Mouse (Mus musculus) Muller cell, postnatal 12 days (primary cell): ENCODE measurements around the gene Tm6sf2.

Source experiments
- DNase-seq: peaks from one replicate; pipeline ENCODE4 v3.0.0-alpha.2; 2015; ENCODE audit errors: inconsistent ontology term

Gene Tm6sf2

DNA sequence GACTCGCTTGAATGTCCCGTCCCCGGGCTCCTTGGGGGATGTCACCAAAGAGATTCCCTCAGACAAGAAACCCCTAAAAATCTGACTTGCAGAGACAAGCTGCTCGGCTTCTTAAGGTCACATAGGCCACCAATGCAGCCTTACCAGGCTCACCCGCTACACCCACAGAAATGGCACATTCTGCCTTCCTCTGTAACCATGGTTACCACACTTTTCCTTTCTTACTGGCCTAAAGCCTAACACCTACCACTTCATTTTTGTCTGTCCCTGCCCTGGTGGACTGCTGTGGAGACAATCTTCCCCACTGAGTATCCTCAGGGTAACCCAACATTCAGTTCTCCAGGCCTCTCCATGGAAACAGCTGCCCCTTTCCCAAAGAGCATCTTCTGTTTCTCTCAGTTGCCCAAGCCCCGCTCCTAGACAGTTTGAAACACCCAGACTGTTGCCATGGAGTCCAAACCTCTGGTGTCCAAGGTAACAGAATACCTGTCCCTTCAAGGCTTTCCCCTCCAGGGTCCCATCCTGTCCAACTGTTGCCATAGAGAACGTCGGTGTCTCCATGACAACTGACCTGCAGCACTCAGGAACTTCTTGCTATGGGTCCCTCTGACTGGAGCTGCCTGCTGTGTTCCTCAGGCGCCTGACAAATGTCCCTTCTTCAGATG lies 16.7 kb downstream of the Tm6sf2 start:
- no peak for DNase-seq

GRCm38 (mm10) chr8:70092786-70093185 lies 20.1 kb downstream of the Tm6sf2 start:
- DNase-seq = no peak

- DNase-seq = no peak
These were observed 26.6 kb downstream of the Tm6sf2 start for GRCm38 (mm10) chr8:70099276-70099675.

DNA sequence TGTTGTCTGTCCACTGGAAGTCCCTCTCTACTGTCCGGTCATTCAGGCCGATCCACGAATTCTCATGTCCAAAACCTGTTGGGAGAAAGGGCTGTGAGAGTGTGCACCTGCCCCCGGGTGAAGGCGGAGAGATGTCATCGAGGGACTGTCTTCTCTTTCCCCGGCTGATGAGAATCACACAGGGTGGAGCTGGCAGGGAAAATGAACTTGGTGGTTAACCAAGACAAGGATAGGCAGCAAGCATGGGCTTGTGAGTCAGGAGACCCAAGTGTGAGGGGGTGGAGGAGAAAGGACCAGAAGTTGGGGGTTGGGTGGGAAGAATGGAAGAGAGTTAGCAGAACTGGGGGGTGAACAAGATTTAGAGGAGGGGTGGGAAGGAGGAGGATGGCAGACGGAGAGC lies 27.5 kb downstream of the Tm6sf2 start:
- DNase-seq = no peak

DNA sequence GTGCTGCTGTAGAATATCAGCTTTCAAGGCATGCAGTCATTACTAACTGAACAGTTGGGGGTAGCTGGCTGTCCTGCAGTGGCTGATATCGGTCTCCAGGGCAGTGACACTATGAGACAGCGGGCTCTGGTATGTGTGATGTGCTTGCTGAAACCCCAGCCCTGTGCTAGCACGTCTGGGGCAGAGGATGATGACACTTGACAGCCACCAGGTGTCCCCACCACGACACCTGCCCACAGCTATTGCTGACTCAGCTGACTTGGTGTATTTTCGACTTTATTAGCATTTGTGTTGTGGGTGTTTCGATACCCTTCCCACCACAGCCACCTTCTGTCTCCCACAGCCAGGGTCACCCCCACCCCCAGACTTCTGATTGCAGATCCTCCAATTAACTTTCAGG lies 31.8 kb downstream of the Tm6sf2 start:
- DNase-seq = peak; percentile 63

DNA sequence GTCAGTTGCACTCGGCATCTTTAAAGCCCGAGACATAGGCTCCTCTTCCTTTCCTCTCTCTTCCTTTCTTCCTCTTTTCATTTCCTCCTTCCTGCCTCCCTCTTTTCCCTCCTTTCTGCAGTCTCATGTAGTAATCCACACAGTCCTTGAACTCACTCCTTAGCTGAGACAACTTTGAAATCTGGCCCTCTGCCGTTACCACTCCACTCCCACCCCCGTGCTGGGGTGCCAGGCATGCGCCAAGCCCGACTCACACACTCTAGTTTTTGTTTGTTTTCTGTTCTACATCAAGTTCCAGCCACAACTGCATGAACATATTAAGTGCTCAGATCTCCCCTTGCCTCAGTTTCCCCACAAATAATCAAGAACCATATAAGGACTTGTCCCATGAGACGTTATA lies 32.2 kb downstream of the Tm6sf2 start:
- DNase-seq = no peak

GRCm38 (mm10) chr8:70110451-70110850 lies 37.7 kb downstream of the Tm6sf2 start:
- no peak for DNase-seq

- DNase-seq = no peak
These were observed 38.6 kb downstream of the Tm6sf2 start for GRCm38 (mm10) chr8:70111192-70111795.

DNA sequence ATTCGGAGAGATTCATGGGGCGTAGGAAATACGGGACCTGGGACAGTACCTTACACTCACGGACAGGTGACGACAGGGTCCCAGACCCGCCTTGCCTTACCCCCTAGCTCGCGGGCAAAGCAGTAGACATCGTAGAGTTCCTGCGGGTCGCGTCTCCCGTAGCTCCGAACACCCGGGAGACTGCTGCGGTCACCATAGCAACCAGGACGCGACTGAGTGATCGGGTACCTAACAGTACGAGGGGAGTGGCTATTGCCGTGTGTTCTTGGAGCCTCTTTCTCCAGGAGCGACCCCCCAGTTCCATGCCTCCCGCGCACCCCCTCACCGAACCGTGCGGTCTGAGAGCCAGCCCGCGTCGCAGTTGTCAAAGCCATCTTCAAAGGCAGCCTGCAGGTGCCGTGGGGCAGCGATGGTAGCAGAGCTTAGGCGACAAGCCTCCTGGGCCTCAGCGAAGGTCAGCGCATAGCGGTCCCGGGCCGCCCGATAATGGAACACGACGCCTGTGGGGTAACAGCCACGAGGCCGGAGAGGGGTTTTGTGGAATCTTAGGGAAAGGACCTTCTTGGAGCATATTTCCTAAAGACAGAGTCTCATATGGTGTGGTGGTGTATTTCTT lies 39.8 kb downstream of the Tm6sf2 start:
- no peak for DNase-seq

- DNase-seq = no peak
These were observed 41.8 kb downstream of the Tm6sf2 start for GRCm38 (mm10) chr8:70114488-70114887.

DNA sequence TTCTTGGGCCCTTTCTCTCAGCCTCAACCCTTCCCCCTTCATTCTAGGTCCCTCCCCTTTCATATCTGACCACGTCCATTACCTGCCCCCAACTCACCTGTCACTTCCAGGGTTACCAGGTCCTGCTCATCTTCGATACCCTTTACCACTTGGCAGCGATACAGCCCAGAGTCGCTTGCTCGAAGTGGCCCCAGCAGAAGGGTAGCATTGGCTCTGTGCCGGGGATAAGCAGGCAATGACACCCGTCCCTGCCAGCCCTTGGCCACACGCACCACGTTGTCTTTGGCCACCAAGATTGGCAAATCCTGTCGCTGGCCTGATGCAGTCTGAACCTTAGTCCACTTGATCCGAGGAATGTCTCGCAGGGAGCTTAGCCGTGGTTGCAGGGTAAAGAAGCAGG lies 42.2 kb downstream of the Tm6sf2 start:
- no peak for DNase-seq

DNA sequence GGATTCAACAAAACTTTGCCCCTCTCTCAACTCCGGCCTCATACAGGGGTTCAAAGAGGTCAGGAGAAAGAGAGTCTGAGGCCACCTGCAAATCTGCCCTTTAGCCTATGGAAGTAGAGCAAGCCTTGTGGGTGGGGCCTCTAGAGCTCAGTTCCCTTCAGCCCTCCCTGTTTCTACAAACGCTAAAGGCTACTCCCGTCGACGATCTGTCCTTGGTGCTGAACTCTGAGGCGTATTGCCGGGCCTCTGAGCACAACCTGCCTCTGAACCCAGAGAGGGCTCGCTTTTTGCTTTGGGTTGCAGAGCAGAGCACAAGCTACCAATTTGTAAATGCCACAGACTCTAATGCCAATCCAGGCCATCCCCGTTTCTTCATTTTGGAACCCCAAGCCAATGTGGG lies 44.9 kb downstream of the Tm6sf2 start:
- peak; percentile 38 for DNase-seq

DNA sequence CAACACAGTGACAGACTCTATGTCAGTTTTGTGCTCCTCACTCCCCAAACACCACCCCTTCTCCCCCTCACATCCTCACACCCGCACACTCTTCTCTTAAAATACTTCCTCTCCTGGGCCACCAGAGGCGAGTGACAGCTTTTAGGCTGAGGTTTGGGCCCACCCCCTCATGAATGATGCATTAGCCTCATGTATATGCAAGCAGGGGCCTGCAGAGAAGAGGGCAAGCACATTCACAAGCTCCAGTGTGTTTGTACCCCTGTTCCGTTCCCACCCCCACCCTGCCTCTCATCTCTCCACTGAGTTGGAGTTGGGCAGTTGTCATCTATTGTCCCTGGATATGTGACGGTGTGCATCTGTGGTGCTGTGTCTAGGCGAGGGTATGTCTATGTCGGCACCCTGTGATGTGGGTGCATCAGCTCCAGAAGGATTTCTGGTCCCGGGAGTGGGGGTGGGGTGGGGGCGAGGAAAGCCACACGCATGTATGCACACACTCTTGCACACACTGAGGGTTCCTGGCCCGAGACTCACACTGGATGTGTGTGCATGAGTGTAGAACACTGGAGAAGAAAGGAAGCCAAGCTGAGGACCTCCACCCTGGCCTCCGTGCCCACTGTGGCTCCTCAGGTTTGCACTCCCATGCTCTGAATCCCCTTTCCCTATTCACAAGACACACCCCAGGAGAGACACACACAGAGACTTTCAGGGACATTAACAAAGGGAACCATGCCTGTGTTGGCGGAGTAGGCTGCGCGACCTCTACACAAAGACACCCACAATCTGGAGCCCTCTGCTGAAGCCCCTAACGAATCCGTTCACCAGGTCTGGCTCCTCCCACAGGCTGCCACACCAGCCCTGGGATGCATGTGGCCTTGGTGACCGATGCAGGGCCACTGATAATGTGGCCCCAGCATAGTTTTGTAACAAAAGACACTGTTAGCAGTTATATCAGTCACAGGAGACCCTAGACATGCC lies 46.3 kb downstream of the Tm6sf2 start:
- no peak for DNase-seq

- peak; percentile 50 for DNase-seq
These were observed 47.9 kb downstream of the Tm6sf2 start, which contains the start of gene Ncan for GRCm38 (mm10) chr8:70120667-70121066. Gene Ncan (minus strand): TSS chr8:70120873.

DNA sequence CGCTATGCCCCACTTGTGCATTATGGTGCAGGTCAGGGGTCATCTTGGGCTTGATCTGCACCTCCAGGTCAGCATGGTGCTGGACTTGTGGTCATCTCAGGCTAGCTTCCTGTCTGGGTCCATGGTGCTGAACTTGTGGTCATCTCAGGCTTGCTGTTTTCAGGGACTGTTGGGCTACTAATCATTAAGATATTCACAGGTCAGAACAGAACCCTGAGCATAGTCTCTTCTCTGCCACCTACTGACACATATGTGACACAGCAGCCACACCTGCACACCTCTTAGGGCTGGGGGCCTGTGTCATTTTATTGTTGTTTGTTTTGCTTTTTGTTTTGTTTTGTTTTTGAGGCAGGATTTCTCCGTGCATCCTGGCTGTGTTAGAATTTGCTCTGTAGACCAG lies 50.1 kb downstream of the Tm6sf2 start:
- no peak for DNase-seq

- no peak for DNase-seq
These were observed 52.3 kb downstream of the Tm6sf2 start for GRCm38 (mm10) chr8:70124992-70125391.

- DNase-seq = peak; percentile 88
These were observed 55.7 kb downstream of the Tm6sf2 start for GRCm38 (mm10) chr8:70128435-70128834.

DNA sequence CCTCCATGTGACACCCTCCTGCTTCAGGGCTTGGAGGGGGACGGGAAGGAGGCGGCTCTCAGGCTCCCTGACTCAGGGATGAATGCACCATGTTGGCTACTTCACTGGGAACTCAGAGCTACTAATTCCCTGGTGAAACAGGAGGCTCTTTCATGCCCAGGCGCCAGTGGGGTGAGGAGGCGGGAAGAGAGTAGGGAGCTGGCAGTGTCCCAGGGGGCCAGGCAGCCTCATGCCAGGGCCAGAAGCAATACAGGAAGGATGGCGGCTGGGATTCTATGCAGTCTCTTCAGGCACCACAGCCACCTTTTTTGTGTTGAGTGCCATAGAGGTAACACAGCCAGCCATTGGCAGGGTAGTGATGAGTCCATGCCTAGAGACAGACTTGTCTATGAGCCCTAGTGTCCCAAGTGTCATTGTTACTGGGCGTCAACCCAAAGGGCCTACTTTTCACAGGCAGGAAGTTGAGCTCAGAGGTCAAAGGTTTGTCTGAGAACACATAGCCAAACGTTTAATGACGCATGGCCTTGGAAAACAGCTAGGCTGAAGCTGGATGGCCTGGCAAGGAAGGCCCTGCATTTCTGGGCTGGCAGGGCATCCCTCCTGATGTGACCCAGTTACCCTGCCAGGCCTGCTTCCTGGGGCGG lies 56.7 kb downstream of the Tm6sf2 start:
- peak; percentile 96 for DNase-seq
